Mouse (Mus musculus) forebrain, embryonic 10.5 days (tissue): ENCODE results near the gene Gstp3. TPM values are rescaled to one million over a fixed set of nuclear protein-coding genes. Genes with fewer than 3 reads are reported as not detected.
A peak's percentile ranks its signal among the peaks of the same experiment; 100 is the strongest.
"Not testable (repeated sequence)": the region's sequence is repeated elsewhere in the genome, so short reads cannot be mapped to it uniquely, and the experiment has no call there.

Experiments
- DNase-seq: peaks from one replicate; pipeline ENCODE4 v3.0.0-alpha.2; 2017; ENCODE audit warnings: low spot score; ENCODE audit errors: extremely low spot score
- H3K27ac ChIP-seq: fragments of 300-500 bp; sonication (generic); 2 replicates; pipeline ENCODE4 v1.5.1; 2016; ENCODE audit warnings: mild to moderate bottlenecking
- H3K27me3 ChIP-seq: fragments of 300-500 bp; sonication (generic); 2 replicates; pipeline ENCODE4 v1.6.1; 2016; ENCODE audit warnings: mild to moderate bottlenecking; ENCODE audit not compliant: poor library complexity, severe bottlenecking
- H3K36me3 ChIP-seq: fragments of 300-500 bp; sonication (generic); replicated peaks from 2 replicates; pipeline ENCODE4 v1.6.1; 2016; ENCODE audit warnings: mild to moderate bottlenecking, moderate library complexity
- H3K4me1 ChIP-seq: fragments of 300-500 bp; sonication (generic); 2 replicates; pipeline ENCODE4 v1.6.1; 2016
- H3K4me3 ChIP-seq: fragments of 300-500 bp; sonication (generic); 2 replicates; pipeline ENCODE4 v1.5.1; 2016; ENCODE audit warnings: mild to moderate bottlenecking, moderate library complexity
- H3K9me3 ChIP-seq: fragments of 300-500 bp; sonication (generic); 2 replicates; pipeline ENCODE4 v1.6.1; 2016; ENCODE audit warnings: mild to moderate bottlenecking, moderate library complexity
- WGBS: fragments of 180-500 bp; shearing (Covaris S2); methylation state at CpG from one replicate; pipeline ENCODE4 v1.1.7; 2016; 5-methylcytosine and 5-hydroxymethylcytosine counted together
- polyA plus RNA-seq: library from polyadenylated mRNA; unstranded; fragments of >200 nt; fragmentation: Nextera tagmentation; extraction: Ambion mirVana; gene quantifications from 2 replicates; pipeline ENCODE4 v1.2.1, GENCODE M21; 2016

Gene Gstp3
- polyA plus RNA-seq, 1 experiment from 2014 or later: not detected

GRCm38 (mm10) chr19:4055947-4056693, 3.2 kb downstream of the Gstp3 start:
- H3K27ac ChIP-seq: no peak overlapping the region
- WGBS: 68% methylated on average over 15 of the region's 15 CpGs
- H3K4me3 ChIP-seq: no peak overlapping the region
- H3K27me3 ChIP-seq: no peaks in the 10 kb centered on the region
- H3K36me3 ChIP-seq: no peaks in the 10 kb centered on the region
- H3K4me1 ChIP-seq: 0 out of 2 replicates have a peak, but pooled peaks cover 6% of the 10 kb centered on the region
- no peak for DNase-seq
- no peaks in the 10 kb centered on the region for H3K9me3 ChIP-seq

- Histone ChIP-seq H3K27ac (no peak overlapping the region), H3K36me3 (no peaks in the 10 kb centered on the region), H3K4me3 (no peak overlapping the region), H3K4me1 (0 out of 2 replicates have a peak, but pooled peaks cover 6% of the 10 kb centered on the region), H3K9me3 (no peaks in the 10 kb centered on the region), H3K27me3 (no peaks in the 10 kb centered on the region)
- no peak for DNase-seq
- WGBS: 79% methylated on average over 8 of the region's 8 CpGs
Observed at GRCm38 (mm10) chr19:4055216-4055946, 4.0 kb downstream of the Gstp3 start.

- H3K9me3 ChIP-seq: no peaks in the 10 kb centered on the region
- no peak for DNase-seq
- H3K4me1 ChIP-seq: 0 out of 2 replicates have a peak, but pooled peaks cover 6% of the 10 kb centered on the region
- no peak overlapping the region for H3K4me3 ChIP-seq
- no peaks in the 10 kb centered on the region for H3K27me3 ChIP-seq
- WGBS: 84% methylated on average over 5 of the region's 5 CpGs
- no peak overlapping the region for H3K27ac ChIP-seq
- no peaks in the 10 kb centered on the region for H3K36me3 ChIP-seq
Observed at GRCm38 (mm10) chr19:4054613-4055012, 4.8 kb downstream of the Gstp3 start.

- no peaks in the 10 kb centered on the region for H3K27me3 ChIP-seq
- H3K9me3 ChIP-seq: no peaks in the 10 kb centered on the region
- no peak overlapping the region for H3K27ac ChIP-seq
- no peak for DNase-seq
- H3K4me3 ChIP-seq: no peak overlapping the region
- H3K36me3 ChIP-seq: no peaks in the 10 kb centered on the region
- 0 out of 2 replicates have a peak, but pooled peaks cover 6% of the 10 kb centered on the region for H3K4me1 ChIP-seq
- WGBS: 89% methylated on average over 5 of the region's 5 CpGs
Observed at GRCm38 (mm10) chr19:4052516-4053030, 6.8 kb downstream of the Gstp3 start.

- DNase-seq: peak; percentile 68
- H3K27me3 ChIP-seq: no peaks in the 10 kb centered on the region
- 58% methylated on average over 10 of the region's 10 CpGs for WGBS
Observed at GRCm38 (mm10) chr19:4051741-4052515, 7.4 kb downstream of the Gstp3 start.

GRCm38 (mm10) chr19:4051016-4051415, 8.4 kb downstream of the Gstp3 start:
- Histone ChIP-seq H3K27me3 (no peaks in the 10 kb centered on the region), H3K4me3 (no peak overlapping the region), H3K36me3 (no peaks in the 10 kb centered on the region), H3K27ac (no peak overlapping the region), H3K9me3 (no peaks in the 10 kb centered on the region), H3K4me1 (0 out of 2 replicates have a peak, but pooled peaks cover 3% of the 10 kb centered on the region)
- no peak for DNase-seq
- 92% methylated on average over 5 of the region's 5 CpGs for WGBS

More at GRCm38 (mm10) chr19:4051741-4052515, 7.4 kb downstream of the Gstp3 start:
- Histone ChIP-seq H3K4me3 (no peak overlapping the region), H3K9me3 (no peaks in the 10 kb centered on the region), H3K27ac (no peak overlapping the region), H3K36me3 (no peaks in the 10 kb centered on the region), H3K4me1 (0 out of 2 replicates have a peak, but pooled peaks cover 5% of the 10 kb centered on the region)

GRCm38 (mm10) chr19:4049069-4049468, 10.3 kb downstream of the Gstp3 start:
- not testable (repeated sequence) for H3K9me3 ChIP-seq, H3K36me3 ChIP-seq, H3K27ac ChIP-seq, H3K4me1 ChIP-seq, H3K4me3 ChIP-seq, H3K27me3 ChIP-seq, DNase-seq
- 84% methylated on average over 5 of the region's 5 CpGs for WGBS

GRCm38 (mm10) chr19:4047859-4048258, 11.5 kb downstream of the Gstp3 start:
- Histone ChIP-seq H3K27me3 (no peaks in the 10 kb centered on the region), H3K9me3 (no peaks in the 10 kb centered on the region), H3K27ac (no peak overlapping the region), H3K4me3 (no peak overlapping the region), H3K4me1 (0 out of 2 replicates have a peak, but pooled peaks cover 6% of the 10 kb centered on the region), H3K36me3 (no peaks in the 10 kb centered on the region)
- peak; percentile 80 for DNase-seq
- 19% methylated on average over 4 of the region's 4 CpGs for WGBS

GRCm38 (mm10) chr19:4046866-4047254, 12.5 kb downstream of the Gstp3 start:
- 85% methylated on average over 8 of the region's 8 CpGs for WGBS
- no peaks in the 10 kb centered on the region for H3K27me3 ChIP-seq
- H3K9me3 ChIP-seq: no peaks in the 10 kb centered on the region

GRCm38 (mm10) chr19:4045966-4046865, 13.2 kb downstream of the Gstp3 start, which contains the start of gene Gstp2:
Gene Gstp2, minus strand, starts transcription at chr19:4046023.
- H3K27me3 ChIP-seq: no peaks in the 10 kb centered on the region
- H3K36me3 ChIP-seq: no peaks in the 10 kb centered on the region
- WGBS: 69% methylated on average over 16 of the region's 16 CpGs
- no peak within 1 kb of the TSS for H3K27ac ChIP-seq
- no peaks in the 10 kb centered on the region for H3K9me3 ChIP-seq
- DNase-seq: no peak
- no peak within 1 kb of the TSS for H3K4me3 ChIP-seq
- 0 out of 2 replicates have a peak, but pooled peaks cover 6% of the 10 kb centered on the region for H3K4me1 ChIP-seq

More at GRCm38 (mm10) chr19:4046866-4047254, 12.5 kb downstream of the Gstp3 start:
- DNase-seq: no peak
- Histone ChIP-seq H3K4me1 (0 out of 2 replicates have a peak, but pooled peaks cover 6% of the 10 kb centered on the region), H3K4me3 (no peak overlapping the region), H3K27ac (no peak overlapping the region), H3K36me3 (no peaks in the 10 kb centered on the region)

- 90% methylated on average over 5 of the region's 5 CpGs for WGBS
- not testable (repeated sequence) for H3K27ac ChIP-seq, H3K36me3 ChIP-seq, H3K4me1 ChIP-seq, H3K27me3 ChIP-seq, H3K9me3 ChIP-seq, DNase-seq, H3K4me3 ChIP-seq
Observed at GRCm38 (mm10) chr19:4044109-4044508, 15.3 kb downstream of the Gstp3 start.
